Mouse (Mus musculus) common myeloid progenitor, adult 5-6 weeks (primary cell): Measurements from ENCODE around the gene Popdc3. TPM values are rescaled to one million over a fixed set of nuclear protein-coding genes. Genes with fewer than 3 reads are reported as not detected.
"Not testable (repeated sequence)": the region's sequence is repeated elsewhere in the genome, so short reads cannot be mapped to it uniquely, and the experiment has no call there.

Experiments used
- ATAC-seq: replicated peaks from 2 replicates; pipeline ENCODE4 v1.8.0; 2016; ENCODE audit warnings: low read depth, mild to moderate bottlenecking, moderate TSS enrichment, inconsistent platforms; ENCODE audit not compliant: poor library complexity, severe bottlenecking
- total RNA-seq: library from RNA; stranded (forward); fragments of 200-1000, 187-1606 nt; gene quantifications from 2 replicates; pipeline ENCODE4 v1.2.3, GENCODE M21; 2017

Popdc3 gene
- total RNA-seq, 1 experiment from 2014 or later: not detected

DNA sequence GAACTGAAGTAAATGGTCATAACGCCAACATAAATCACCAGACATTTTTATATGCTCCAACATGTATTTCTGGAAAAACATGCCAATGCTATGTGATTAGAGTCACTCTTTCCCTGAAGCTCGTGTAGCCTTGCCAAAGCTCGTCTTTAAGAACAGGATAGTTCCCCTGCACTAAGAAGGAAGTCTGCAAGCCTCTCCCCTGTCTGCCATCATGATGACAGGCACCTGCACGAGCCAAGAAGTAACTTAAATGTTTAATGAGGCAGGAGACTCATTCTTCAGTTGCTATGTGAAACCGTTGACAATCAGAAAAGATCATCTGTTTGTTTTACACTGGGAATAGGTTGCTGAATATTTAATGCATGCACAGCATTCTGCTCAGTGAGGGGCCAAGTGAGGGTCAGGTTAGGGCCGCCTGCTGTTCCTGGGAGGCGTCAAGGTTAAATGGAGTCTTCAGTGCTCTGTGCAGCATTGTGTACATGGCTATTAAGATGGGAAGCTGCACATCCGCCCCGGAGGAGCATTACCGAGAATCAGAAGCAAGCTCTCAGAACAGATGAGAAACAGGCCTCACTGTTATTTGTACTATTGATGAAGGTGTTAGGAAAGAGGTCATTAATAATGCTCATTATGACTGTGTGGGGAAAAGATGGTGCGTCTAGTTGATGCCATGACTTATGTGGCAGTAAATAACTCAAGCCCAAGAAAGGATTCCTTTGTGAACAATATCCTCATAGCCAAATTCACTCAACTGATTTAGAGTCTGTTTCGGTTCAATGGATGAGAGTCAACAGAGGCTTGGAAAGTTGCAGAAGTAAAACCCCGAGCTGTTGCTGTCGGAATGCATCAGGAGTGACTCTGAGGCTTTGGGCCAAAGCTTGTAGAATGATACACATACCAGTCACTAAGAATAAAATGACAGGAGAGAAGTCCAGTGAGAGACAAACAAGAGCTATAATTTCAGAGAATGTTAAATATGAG lies 15.7 kb downstream of the Popdc3 start:
- ATAC-seq: no peak

DNA sequence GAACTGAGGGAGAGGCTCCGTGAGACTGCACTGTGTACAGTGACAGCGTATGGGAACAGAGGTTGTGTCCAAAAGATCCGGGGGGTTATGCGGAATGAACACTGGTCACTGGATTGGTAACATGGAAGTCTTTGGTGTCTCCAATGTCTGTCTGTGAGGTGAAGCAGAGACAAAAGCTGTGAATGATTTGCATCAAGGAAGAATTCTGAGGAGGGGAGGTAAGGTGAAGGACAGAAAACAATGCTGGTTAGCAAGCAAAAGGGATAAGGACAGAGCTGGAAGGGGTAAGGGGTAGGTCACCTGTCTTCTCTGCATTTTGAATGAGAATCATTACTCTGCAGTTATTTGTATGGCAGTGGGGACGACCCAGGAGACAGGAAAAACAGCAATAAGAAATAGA lies 16.6 kb downstream of the Popdc3 start:
- no peak for ATAC-seq

DNA sequence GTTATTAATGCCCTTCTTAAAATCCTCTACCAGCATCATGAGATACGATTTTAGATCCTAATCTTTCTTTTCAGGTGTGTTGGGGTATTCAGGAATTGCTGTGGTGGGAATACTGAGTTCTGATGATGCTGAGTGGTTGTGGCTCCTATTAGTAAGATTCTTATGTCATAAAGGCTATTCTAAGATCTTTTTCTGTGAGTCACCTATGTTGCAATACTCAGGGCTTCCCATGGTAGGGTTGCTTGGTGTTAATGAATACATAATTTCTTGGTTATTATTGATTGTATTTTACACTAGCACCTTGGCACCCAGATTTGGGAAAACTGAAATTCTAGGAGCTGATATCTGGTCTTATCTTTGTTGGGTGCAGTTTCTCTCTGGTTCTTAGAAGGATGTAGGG lies 26.7 kb downstream of the Popdc3 start:
- ATAC-seq: no peak

DNA sequence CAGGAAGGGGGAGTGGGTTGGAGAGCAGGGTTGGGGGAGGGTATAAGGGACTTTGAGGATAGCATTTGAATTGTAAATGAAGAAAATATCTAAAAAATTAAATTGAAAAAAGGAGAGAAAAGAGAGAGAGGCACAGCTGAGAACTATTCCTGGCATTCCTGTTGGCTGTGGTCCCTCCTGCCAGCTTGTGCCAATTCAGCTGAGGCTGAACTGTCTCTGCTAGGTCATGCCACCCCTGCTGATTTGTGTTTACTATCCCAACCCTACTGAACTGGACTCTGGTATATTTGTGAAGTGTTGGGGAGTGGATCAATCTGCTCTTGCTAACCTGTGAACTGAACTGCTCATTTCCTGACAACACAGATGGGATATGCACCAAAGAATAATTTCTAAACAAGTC lies 32.3 kb downstream of the Popdc3 start:
- ATAC-seq: no peak

DNA sequence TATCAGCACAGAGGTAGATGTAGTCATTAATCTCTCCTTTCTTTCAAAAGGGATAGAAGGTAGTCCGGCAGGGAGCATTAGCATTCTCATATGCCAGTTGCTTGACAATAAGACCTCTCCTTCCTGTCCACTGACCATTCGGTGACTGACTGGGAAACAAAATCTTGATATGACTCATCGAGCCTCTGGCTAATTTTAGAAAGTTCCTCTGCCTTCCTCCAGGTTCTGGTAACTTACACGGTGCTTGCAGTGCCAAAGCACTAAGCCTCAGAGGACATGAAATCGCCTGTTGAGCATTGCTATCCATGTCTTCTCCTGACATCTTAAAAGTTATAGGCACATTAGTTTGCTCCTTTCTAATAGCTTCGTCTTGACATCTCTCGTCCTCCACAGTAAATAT lies 38.8 kb downstream of the Popdc3 start:
- ATAC-seq: no peak

DNA sequence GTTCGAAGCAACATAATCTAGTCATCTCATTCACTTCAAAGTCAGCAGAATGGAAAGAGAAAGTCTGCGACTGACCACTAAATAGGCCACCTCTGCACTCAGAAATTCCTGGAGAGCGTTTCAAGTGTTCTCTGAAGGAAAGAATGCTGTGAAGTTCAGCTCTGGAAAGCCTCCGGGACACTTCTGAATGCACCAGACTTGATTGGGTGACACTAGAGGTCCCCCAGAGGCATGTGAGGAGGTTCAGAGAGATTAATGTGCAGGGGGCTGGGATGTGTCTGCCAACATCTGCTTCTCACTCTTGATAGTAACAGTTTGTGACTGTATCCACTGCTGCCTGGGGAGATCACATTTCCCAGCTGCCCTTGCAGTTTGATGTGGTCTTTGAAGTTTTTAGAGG lies 52.1 kb downstream of the Popdc3 start:
- no peak for ATAC-seq

DNA sequence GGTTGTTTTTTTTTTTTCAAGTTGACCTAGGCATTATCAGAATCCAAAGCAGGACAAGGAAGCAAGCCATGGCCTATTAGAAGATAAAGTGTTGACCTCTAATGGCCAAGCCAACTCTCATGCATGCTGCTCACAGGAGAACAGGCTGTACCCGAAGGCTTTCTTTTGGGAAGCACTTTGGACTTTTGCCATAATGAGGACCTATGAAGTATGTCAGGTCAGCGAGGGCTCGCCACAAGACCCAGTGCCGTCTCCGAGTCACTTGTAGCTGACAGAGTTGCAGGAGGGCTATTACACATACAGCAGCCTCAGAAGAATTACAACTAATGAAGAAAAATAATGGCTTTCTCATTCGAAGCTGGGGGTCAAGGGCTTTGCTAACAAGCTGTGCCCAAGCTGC lies 55.5 kb downstream of the Popdc3 start:
- ATAC-seq: no peak

DNA sequence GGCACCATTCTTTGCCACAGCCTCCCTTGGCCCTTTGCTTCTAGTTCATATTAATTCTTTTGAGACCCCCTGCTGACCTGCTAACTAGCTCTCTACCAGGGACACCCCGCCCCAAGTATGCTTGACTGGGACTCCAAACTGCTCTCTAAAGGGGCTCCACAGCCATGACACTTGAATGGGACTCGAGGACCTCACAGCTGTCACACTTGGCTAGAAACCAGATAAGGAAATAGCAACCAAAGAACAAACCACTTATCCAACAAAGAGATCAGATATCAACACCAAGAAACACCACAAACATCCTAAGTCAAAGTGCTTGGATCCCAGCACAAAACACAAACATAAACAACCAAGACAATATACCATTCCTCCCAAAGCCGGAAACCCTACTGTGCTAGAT lies 58.4 kb downstream of the Popdc3 start:
- no peak for ATAC-seq

DNA sequence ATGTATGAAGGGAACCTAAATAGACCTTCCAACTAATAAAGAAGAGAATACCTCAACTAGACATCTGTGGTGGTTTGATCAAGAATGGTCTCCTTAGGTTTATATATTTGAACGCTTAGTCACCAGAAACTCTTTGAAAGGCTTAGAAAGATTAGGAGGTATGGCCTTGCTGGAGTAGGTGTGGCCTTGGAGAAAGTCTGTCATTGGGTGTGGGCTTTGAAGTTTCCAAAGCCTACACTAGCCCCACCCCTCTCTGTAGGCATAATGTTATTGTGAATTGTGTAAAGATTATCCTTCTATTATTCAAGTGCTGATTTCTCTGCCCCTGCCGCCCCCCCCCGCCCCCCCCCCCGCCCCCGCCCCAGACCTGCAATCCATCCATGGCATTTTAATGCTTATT lies 59.6 kb downstream of the Popdc3 start:
- no peak for ATAC-seq

DNA sequence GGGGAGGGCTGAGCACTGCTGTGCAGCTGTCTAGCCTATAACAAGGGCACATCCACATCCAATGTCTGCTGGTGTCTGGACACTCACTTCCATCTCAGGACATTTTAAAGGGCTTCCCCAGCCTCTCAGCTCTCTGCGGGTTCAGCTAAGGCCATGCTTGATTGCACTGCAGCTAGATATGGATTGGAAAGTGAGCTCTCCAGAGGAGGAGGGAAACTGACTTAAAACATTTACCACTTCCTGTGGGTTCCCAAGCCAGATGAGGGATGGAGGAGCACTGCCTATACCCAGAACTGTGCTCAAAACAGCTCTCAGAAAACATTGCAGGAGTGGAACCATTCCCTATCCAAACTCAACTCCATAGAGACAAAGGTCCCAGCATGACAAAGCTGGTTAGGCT lies 82.6 kb downstream of the Popdc3 start:
- peak; percentile 85 for ATAC-seq

DNA sequence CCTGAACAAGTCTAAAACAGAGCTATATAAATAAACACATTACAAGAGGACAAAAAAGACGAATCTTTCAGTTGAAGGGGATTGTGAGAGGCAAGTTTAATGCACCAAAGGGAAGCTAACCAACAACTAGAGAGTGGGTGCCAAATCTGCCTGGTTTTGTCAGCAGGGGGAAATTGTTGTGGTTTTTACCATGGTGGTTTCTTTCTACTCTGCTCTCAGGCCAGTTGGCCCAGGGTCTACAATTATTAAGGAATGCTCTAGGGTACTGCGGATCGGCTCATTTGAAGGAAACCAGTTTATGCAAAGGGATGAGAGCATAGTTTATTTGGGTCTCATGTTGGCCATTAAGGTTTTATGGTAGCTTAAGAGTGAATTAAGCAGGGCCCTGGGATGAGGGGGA lies 84.2 kb downstream of the Popdc3 start:
- peak; percentile 49; the same call in 1 of the 2 replicates for ATAC-seq

DNA sequence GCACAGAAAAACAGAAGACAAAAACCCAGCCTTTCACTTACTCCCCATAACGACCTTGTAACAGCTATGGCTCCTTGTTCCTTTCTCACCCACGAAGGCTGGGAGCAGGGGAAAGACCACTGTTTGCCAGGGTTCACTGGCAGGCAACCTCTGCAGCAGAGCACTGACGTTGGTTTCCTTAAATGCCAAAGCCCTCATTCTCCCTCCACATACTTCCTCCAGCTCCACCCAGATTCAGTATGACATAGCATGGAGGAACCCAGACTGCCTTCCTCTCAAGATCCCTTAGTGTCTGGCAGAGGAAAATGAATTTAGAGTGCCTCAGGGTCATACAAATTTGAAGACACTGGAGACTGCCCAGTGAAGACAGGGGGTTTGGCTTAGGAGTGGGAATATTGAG lies 98.6 kb downstream of the Popdc3 start:
- ATAC-seq: peak; percentile 76

DNA sequence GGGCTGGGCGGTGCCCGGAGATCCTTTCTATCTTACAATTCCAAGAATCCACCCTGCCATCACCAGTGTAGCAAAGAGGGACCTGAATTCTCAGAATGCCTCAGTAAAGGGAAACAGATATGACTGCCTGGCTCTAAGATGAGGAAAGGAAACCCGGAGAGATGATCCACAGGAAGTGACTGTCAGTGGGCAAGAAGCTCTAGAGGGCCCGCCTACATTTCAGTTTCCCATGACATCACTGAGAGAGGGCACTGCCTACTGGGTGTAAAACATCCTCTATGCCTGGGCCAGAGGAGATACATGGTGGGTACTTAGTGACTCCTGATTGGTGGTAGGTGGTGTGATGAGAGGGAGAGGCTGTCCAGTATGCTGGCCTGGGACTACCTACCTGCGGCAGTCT lies 99.1 kb downstream of the Popdc3 start:
- peak; percentile 90 for ATAC-seq

DNA sequence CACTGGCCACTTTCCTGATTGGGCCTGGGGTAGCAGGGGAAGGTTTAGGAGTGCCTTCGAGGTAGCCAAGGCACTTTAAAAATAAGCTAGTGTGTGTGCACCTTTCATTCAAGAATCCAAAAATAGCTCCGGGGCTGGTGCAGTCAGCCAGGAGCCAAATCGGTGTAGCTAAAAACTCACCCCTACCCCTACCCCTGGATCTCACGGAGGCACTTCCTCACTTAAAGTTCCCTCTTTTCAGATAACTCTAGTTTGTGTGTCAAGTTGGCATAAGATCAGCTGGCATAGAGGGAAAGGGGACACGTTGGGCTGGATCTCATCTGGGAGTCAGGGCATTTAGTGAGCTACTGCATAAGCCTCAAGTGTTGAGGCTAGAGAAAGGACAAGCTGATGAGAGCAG lies 107.8 kb downstream of the Popdc3 start:
- no peak for ATAC-seq

DNA sequence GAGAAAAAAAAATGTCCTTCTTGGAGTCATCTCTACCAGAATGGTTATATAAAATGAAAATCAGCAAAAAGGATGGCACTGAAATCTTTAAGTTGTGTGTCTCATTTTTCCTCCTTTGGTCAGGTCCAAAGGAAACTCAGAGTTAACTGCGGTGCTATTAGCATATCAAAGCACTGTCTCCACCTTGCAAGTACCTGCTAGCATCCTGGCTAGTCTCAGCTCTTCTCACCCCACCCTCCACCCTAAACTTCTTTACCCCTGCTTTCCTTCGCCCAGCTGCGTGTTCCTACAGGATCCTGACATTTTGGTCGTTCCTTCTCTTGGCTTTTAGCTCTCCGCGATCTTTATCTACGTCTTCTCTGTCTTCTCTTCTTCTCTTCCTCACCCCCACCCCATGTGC lies 110.5 kb downstream of the Popdc3 start:
- no peak for ATAC-seq

DNA sequence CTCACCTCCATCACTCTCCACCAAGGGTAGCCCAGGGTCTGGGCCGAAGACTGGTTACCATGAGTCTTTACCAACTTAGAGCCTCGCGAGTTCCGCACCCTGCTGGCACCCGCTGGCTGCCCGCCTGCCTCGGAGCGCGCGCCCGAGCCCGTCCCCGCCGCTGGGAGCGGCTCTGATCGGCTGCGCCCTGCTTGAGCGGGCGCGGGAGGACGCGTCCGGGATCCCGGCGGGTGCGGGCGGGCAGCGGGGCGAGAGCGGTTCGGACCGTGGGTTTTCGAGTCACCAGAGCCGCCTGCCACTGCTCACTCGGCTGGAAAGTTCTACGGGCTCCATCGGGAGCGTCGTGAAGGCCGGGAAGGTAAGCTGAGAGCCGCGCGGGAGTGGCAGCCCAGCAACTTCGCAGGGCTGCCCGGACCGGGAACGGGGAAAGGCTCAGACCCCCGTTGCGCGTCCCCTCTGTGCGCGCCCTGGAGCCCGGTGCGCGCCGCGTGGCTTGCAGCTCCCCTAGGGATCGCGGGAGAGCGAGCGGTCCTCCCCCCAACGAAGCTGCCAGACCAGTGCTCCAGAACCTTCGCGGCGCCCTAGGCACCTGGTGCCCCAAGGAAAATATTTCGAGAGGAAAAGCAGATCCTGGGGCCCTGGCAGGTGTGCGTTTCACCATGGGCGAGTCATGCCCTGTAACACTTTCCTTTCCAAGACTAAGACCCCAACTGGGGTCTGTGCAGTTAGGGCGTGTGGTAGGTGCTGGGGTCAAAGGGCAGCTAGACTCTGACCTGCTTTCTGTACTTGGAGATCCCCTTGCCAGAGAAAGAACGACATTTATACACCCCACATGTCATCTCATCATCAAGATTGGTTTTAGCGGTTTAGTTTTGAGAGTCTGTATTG lies 111.6 kb downstream of the Popdc3 start:
- 0 out of 2 replicates have a peak, but pooled peaks have one; percentile 47 for ATAC-seq

DNA sequence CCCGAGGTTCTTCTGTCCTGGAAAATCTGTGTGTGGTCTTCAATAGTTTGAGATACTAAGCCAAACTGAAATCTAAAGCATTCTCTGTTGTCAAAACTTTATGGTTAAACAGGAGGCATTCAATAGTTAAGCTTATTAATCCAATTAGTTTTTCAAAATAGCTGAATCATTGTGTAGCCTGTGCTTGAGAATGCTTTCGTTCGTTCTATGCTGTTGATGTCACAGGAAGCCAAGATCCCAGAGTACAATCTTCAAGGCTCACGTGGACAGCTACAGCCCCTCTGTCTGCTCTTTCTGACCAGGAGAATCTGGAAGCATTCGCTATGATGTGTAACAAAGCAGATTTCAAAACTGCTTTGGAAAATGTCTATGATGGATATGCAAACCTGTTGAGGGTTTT lies 112.7 kb downstream of the Popdc3 start:
- ATAC-seq: no peak

DNA sequence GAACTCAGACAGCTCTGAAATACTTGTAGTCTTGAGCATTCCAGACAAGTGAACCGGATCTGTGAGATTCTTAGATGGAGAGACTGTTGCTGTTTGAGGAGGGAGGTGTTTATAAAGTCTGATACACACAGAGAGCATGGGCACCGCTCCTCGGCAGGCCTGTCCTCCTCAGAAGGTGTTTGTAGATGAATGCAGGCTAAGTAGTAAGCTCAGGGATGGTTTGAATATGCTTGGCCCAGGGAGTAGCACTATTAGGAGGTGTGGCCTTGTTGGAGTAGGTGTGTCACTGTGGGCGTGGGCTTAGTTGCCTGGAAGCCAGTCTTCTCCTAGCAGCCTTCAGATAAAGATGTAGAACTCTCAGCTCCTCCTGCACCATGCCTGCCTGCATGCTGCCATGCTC lies 114.3 kb downstream of the Popdc3 start:
- ATAC-seq: not testable (repeated sequence)

DNA sequence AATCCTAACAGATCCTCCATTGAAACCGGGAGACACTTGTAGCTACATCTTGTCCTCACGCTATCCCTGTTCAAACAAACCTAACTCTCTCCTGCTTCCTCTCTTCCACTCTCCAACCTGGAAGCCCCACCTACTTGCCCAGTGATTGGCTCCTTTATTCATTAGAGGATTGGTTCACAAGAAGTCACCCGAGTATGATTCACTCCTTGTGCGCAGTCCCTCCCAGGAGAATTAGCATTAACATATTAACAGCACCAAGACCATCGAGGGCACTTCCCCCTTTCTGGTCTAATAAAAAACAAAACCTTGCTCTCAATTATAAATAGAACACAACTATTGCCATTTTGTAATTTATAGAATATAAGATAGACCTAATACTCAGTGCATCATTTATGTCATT lies 117.2 kb downstream of the Popdc3 start:
- no peak for ATAC-seq

DNA sequence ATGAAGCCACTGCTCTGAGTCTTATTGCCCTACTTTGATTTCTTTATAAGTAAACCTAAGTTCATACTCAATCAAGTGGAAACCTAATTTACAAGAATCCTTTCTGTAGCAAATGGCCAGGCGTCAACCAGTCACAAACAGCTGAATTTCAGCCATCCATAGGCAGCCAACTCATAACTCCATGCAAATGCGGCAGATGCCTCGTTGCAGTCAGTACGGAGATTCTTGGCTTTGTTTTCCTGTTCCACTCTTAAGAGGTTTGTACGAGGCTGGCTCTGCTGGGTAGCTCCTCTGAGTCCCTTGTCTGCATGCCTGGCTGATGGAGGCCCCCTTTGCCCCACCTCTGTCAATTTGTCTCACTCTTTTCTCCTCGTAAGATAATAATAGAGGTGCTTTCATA lies 120.6 kb downstream of the Popdc3 start:
- no peak for ATAC-seq

DNA sequence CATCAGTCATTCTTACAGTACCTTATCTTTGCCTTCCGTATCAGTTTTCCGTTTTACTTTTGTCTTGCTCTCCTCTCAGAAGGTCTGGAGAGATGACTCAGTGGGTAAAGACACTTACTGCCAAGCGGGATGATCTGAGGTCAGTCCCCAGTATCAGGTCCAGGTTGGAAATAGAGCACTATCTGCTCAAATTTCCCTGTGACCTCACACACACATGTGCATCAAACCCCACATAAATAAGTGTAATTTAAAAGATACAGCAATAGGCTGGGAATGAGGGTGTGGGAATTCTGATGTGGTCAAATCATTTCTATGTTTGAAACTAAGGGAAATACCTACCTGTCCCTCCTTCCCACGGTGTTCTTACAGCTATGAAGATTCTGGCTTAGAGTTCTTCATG lies 121.6 kb downstream of the Popdc3 start:
- no peak for ATAC-seq
